21 mouse cellular contexts compared by ENCODE assay signal in the genomic region with DNA sequence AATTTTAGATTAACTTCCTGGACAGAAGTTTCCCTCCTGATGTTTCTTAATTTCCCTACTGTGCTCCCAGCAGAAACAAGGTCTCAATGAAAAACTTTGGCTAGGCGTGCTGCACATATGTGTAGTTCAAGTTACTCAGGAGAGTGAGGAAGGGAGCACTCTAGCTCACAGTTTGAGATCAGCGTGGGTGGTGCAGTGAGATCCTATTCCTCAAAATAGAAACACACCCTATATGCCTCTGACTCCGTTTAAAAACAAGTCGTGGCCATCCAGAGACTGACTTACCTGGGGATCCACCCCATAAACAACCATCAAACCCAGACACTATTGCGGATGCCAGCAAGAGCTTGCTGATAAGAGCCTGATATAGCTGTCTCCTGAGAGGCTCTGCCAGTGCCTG. TPM values are rescaled to one million over a fixed set of nuclear protein-coding genes. Genes with fewer than 3 reads are reported as not detected.
DNase-seq lines count a peak whose midpoint lies in the region; ATAC-seq and TF ChIP-seq lines count a peak whose summit lies in the region.
"Had no signal": no experiment of that assay in that cellular context is flagged by ENCODE, and none has a peak within 500 bp of the region (broad histone marks: within the 10 kb centered on the region; RNA-seq: fewer than 3 reads in every experiment).

No protein-coding gene starts in this region.

- TF ChIP-seq CTCF in hindbrain, postnatal 0 days (IDR thresholded peaks at IDR 0.05; ENCODE audit: low read depth): no peak

- no peak overlapping the region for H3K4me2 ChIP-seq in heart, embryonic 12.5 days
- H3K4me2 ChIP-seq in hindbrain, postnatal 0 days (ENCODE audit: low read depth, low read length): no peak overlapping the region
- H3K4me2 ChIP-seq: embryonic facial prominence, embryonic 15.5 days; hindbrain, embryonic 15.5 days; limb, embryonic 15.5 days; neural tube, embryonic 13.5 days; stomach, embryonic 15.5 days had no signal

- 0 out of 2 replicates have a peak overlapping the region, but pooled peaks have one; percentile 22 for H3K27ac ChIP-seq in heart, embryonic 12.5 days (ENCODE audit: poor library complexity, severe bottlenecking)
- no peak overlapping the region for H3K27ac ChIP-seq in hindbrain, postnatal 0 days
- H3K27ac ChIP-seq: embryonic facial prominence, embryonic 15.5 days; forebrain, embryonic 10.5 days; hindbrain, embryonic 15.5 days; limb, embryonic 15.5 days; neural tube, embryonic 13.5 days; stomach, embryonic 15.5 days had no signal

- no peak overlapping the region for H3K4me3 ChIP-seq in heart, embryonic 12.5 days
- H3K4me3 ChIP-seq in hindbrain, postnatal 0 days (ENCODE audit: low read length): no peak overlapping the region
- H3K4me3 ChIP-seq: embryonic facial prominence, embryonic 15.5 days; forebrain, embryonic 10.5 days; hindbrain, embryonic 15.5 days; limb, embryonic 15.5 days; neural tube, embryonic 13.5 days; stomach, embryonic 15.5 days had no signal

- no peak overlapping the region; the same call in 1 of the 2 replicates for H3K9ac ChIP-seq in heart, embryonic 12.5 days
- H3K9ac ChIP-seq in hindbrain, postnatal 0 days (replicated peaks; ENCODE audit: low read length): no peak overlapping the region
- H3K9ac ChIP-seq: embryonic facial prominence, embryonic 15.5 days; hindbrain, embryonic 15.5 days; limb, embryonic 15.5 days; neural tube, embryonic 13.5 days; stomach, embryonic 15.5 days had no signal

- DNase-seq in heart, postnatal 4 days: no peak
- DNase-seq in CD4-positive helper T cell, adult 2 months (ENCODE audit: low read depth, low spot score): peak; percentile 55
- peak; percentile 9 to 10 for DNase-seq in frontal cortex, postnatal 10 days (ENCODE audit: low spot score in 2 of 2)
- DNase-seq in left cerebral cortex, postnatal 25 days (ENCODE audit: low spot score in 2 of 2): peak; percentile 54 to 85
- DNase-seq in hindbrain, postnatal 0 days (ENCODE audit: low spot score): no peak
- no peak for DNase-seq in c-Kit-positive CD71-positive TER-119-positive erythroid progenitor cells, embryonic 14.5 days (ENCODE audit: low spot score)
- no peak for DNase-seq in cerebellum, adult 9-11 months
- DNase-seq: cerebellum, postnatal 14 days; embryo, embryonic 11 days; kidney, adult 2 months; kidney, postnatal 25 days; lung, adult 18-20 months; spleen, adult 18-20 months had no signal

- H3K27me3 ChIP-seq in heart, embryonic 12.5 days (replicated peaks): no peaks in the 10 kb centered on the region
- H3K27me3 ChIP-seq in hindbrain, postnatal 0 days (ENCODE audit: insufficient read depth, low read length): no peaks in the 10 kb centered on the region
- H3K27me3 ChIP-seq: embryonic facial prominence, embryonic 15.5 days; hindbrain, embryonic 15.5 days; limb, embryonic 15.5 days; neural tube, embryonic 13.5 days; Patski; stomach, embryonic 15.5 days had no signal

- 16% methylated on average over 5 of the region's 5 CpGs for WGBS in heart, embryonic 12.5 days
- WGBS in hindbrain, postnatal 0 days: 78% methylated on average over 5 of the region's 5 CpGs

- H3K9me3 ChIP-seq in heart, embryonic 12.5 days (replicated peaks): no peaks in the 10 kb centered on the region
- no peaks in the 10 kb centered on the region for H3K9me3 ChIP-seq in hindbrain, postnatal 0 days (ENCODE audit: low read length)
- H3K9me3 ChIP-seq: embryonic facial prominence, embryonic 15.5 days; forebrain, embryonic 10.5 days; hindbrain, embryonic 15.5 days; limb, embryonic 15.5 days; neural tube, embryonic 13.5 days; stomach, embryonic 15.5 days had no signal

- H3K4me1 ChIP-seq in heart, embryonic 12.5 days (replicated peaks): peaks cover 23% of the 10 kb centered on the region
- H3K4me1 ChIP-seq in hindbrain, postnatal 0 days (ENCODE audit: insufficient read depth, low read length): no peaks in the 10 kb centered on the region
- H3K4me1 ChIP-seq: embryonic facial prominence, embryonic 15.5 days; forebrain, embryonic 10.5 days; hindbrain, embryonic 15.5 days; neural tube, embryonic 13.5 days; stomach, embryonic 15.5 days had no signal

- intact Hi-C loops in left cerebral cortex, postnatal 25 days (cut with DNase I): no loop called here

- ATAC-seq in heart, embryonic 12.5 days (ENCODE audit: insufficient number of reproducible peaks, low FRiP score): no peak
- ATAC-seq in hindbrain, postnatal 0 days: no peak
- ATAC-seq: Patski had no signal

- no peaks in the 10 kb centered on the region for H3K36me3 ChIP-seq in heart, embryonic 12.5 days
- H3K36me3 ChIP-seq in hindbrain, postnatal 0 days (ENCODE audit: insufficient read depth, low read length): no peaks in the 10 kb centered on the region
- H3K36me3 ChIP-seq: embryonic facial prominence, embryonic 15.5 days; forebrain, embryonic 10.5 days; hindbrain, embryonic 15.5 days; limb, embryonic 15.5 days; neural tube, embryonic 13.5 days; stomach, embryonic 15.5 days had no signal

RNA-seq across cellular contexts. Expression of a gene that starts 47.0 kb away (rescaled TPM):
- polyA plus RNA-seq in heart, embryonic 12.5 days (2016; fragmentation: Nextera tagmentation; extraction: Ambion mirVana): 7.3 and 8.3 TPM in 2 replicates
- total RNA-seq in heart, postnatal 4 days (2021): 10 to 100 TPM; 15.5 to 15.9 TPM
- total RNA-seq in left cerebral cortex, postnatal 25 days (2021): 10 to 100 TPM; 76.5 to 79.4 TPM
- 7.3 and 20.1 TPM in 2 replicates for total RNA-seq in hindbrain, postnatal 0 days (2014; rRNA removed)
- 11.4 TPM in 2 replicates for polyA plus RNA-seq in hindbrain, postnatal 0 days (2015; fragmentation: Nextera tagmentation; extraction: Ambion mirVana)

Comparison
In these comparisons a context has a peak if more than half of its experiments do, and no peak if none do; other contexts are left out.
1. DNase-seq: peak in CD4-positive helper T cell, adult 2 months (single experiment), frontal cortex, postnatal 10 days (2 of 2) and left cerebral cortex, postnatal 25 days (2 of 2); none in heart, postnatal 4 days (single experiment), hindbrain, postnatal 0 days (single experiment), c-Kit-positive CD71-positive TER-119-positive erythroid progenitor cells, embryonic 14.5 days (single experiment) and cerebellum, adult 9-11 months (single experiment).